Mouse (Mus musculus) R1 (cell line): ENCODE measurements around the gene Elovl5.
"Not testable (repeated sequence)": the region's sequence is repeated elsewhere in the genome, so short reads cannot be mapped to it uniquely, and the experiment has no call there.

Source experiments
- DNase-seq: peaks from one replicate; pipeline ENCODE4 v3.0.0-alpha.2; 2018; ENCODE audit warnings: low read depth, low spot score

The Elovl5 gene

GRCm38 (mm10) chr9:77954981-77955380 is 37.8 kb downstream of the Elovl5 start:
- peak; percentile 64 for DNase-seq

DNA sequence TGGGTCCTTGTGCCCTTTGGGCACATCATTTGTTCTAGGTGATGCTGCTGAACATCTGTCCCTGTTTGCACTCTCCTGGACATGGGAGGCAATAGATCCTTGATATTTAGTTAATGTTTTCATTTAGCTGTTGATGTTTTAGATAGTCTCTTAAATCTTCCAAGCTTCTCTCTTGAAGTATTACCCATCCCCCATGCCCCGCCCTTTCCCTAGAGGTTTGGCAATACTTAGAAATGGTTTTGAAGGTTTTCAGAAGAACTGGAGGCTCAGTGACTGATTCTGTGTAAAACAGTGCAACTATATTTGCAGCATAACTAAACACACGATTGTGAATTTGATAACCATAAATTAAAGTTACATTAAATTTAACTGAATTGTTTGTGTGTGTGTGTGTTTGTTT is 38.3 kb downstream of the Elovl5 start:
- DNase-seq = peak; percentile 33

DNA sequence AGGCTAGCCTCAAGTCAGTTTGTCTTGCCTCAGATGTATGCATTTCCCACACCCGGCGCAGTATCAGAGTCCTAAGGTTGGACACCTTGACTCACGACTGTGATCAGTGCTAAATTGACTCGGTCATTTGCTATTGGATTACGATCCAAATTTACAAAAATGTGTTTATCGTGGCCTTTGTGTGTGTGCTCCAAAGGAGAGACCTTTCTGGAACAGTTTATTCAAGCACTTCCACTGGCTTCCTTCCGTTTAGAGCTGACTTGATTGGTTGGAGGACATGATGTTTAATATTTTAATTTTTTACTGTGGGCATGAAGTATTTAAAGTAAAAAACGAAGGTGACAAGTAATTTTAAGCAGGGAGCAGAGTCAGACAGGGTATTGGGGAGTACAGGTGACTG is 38.8 kb downstream of the Elovl5 start:
- no peak for DNase-seq

DNA sequence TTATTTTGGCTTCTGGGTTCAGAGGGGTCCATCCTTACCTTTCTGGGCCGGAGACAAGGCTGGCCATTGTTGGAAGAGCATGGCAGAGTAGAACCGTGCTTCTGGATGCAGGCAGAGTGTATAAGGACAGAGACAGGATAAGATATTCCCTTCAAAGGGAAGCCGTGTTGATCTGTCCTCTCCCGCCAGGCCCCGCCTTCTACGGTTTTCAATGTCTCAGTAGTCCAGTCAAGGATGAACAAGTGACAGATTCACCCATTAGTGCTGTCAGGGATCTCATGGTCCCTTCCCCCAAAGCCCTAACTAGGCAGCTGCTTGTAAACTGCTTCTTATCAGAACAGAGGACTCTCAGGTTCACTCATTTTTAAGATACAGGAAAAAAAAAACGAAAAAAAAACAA is 41.2 kb downstream of the Elovl5 start:
- DNase-seq = no peak

DNA sequence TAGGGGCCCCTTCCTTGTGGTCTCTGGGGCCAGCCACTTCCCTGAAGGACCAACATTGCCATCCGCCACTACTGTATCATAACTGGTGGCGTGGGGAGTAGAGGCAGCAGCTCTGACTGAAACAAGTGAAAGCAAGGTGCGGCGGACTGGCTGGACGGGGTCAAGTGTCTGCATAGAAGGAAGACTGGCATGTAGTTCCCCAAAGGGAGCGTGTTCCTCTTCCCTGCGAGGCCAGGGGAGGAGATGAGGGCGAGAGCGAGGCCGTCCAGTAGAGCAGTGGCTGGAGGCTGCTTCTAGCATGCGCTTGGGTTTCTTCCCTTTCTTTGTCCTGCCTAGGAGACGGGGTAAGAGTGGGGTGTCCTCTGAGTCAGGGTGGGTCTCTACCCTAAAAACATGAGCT is 42.6 kb downstream of the Elovl5 start:
- DNase-seq = no peak

DNA sequence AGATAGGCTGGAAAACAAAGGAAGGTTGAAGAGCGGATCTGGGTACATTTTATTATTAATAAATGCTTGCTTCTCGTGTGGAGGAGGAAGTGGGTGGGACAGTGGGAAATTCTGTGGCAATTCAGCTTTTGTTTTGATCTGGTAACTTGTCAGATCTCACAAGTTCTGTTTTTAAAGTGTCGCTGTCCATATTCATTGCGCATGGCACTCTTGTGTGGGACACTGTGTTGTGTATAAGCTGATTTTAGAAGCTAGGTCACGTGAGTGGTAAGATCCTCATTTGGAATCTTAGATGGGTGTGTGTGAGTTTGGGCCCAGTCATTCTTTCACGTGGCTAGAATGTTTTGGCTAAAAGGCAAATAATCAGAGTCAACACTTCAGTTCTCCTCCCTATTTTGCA is 44.2 kb downstream of the Elovl5 start:
- no peak for DNase-seq

- DNase-seq = no peak
These were observed 46.9 kb downstream of the Elovl5 start for GRCm38 (mm10) chr9:77964084-77964483.

DNA sequence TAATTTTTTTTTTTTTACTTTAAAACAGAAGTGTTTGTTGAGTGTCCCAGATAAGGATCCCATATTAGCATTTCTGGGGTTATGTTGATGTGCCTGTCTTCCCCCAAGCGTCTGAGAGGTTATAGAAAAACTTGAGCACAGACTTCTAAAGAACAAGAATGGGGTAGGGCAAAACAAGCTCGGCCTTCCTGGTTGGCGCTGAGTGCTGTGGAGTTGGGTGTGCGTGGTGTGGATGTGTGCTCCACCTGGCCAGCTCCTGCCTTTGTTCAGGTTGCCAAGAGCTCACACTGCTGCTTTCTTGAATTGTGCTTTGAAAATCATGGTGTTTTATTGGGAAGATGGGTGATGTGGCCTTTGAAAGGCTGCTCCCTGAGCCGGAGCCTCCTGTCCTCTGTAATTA is 48.1 kb downstream of the Elovl5 start:
- no peak for DNase-seq

DNA sequence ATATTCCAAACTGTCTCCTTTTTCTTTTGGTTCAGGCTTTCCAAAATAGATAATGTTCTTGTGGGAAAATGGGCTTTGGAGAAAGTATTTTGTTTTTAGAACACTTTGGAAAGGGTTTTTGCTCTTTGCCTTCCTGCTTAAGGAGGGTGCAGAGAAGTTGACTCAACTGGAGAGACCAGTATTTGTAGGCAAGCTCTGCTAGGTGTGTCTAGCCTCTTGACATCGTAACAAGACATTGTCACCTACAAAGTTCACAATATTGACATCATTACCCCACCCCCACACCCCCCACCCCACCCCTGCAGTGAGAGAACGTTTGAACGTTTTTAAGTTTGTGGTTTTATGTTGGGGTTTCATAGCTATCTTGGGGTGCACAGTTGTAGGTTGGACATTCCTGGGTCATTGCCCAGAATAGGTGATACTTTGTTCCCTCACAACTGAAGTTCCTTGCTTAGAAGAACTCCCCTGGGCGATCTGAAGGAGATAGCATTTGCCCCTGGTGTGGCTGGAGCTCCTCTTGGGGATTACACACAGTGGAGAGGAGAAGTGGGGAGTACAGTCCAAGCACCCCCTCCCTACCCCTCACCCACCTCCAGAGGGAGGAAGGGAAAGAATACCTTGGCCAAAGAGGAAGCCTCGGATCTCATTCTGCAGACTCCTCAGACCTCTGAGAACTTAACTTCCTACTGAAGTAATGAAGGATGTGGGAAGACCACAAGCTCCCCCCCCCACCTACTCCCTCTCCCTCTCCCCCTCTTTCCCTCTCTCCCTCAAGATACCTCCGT is 48.8 kb downstream of the Elovl5 start:
- no peak for DNase-seq

DNA sequence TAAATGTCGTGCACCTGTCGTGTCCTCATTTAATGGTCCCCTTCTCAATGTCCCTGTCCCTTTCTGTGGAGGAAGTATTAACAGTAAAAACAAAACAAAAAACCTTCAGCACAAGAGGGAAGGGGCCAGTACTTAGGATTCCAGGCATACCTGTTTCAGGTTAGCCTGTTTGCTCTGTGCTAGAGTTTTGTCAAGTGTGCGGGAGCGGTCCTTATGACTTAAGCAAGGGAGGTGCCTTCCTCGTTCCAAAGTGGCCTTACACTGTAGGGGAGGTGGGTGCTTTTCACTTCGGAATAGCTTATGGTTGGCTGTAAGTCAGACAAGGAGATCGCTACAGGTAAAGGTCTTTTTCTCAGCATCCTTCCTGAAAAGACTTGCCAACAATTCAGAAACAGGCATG is 49.7 kb downstream of the Elovl5 start:
- no peak for DNase-seq

- no peak for DNase-seq
These were observed 50.5 kb downstream of the Elovl5 start for GRCm38 (mm10) chr9:77967584-77968163.

- no peak for DNase-seq
These were observed 52.2 kb downstream of the Elovl5 start for GRCm38 (mm10) chr9:77969192-77969953.

GRCm38 (mm10) chr9:77979000-77979399 is 61.8 kb downstream of the Elovl5 start:
- no peak for DNase-seq

DNA sequence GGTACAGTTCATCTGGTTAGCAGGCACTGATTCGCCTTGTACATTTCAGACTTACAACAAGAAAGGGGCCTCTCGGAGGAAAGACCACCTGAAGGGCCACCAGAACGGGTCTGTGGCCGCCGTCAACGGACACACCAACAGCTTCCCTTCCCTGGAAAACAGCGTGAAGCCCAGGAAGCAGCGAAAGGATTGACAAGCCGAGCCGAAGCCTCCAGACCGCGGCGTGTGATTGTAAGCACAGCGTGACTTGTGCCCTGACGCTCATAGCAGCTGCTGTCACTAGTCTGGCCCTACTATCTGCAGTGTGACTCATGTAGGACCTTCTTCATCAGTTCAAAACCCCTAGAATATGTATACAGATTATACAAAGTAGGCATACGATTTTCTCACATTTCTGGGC is 65.5 kb downstream of the Elovl5 start:
- DNase-seq = no peak

- no peak for DNase-seq
These were observed 66.4 kb downstream of the Elovl5 start for GRCm38 (mm10) chr9:77983521-77983920.

GRCm38 (mm10) chr9:77986153-77986795 is 69.1 kb downstream of the Elovl5 start:
- DNase-seq = no peak

- no peak for DNase-seq
These were observed 72.5 kb downstream of the Elovl5 start for GRCm38 (mm10) chr9:77989626-77990025.

DNA sequence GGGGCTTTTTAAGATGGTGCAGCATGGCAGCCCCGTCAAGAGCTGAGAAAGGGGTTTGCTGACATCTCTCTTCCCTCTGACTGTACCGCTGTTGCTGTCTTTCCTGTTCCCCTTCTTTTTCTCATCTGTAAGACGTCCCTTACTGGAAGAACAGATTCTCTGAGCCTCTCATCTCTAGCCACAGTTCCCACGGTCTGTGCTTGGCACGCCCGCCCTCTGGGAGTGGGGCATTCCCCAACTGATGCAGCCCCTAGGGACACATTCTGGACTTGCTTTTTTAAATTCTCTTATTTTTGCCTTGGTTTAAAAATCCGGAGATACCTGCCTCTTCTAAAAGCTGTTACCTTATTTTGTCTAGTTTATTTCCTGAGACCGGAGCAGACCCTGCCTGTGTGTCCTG is 73.1 kb downstream of the Elovl5 start:
- no peak for DNase-seq

- DNase-seq = no peak
These were observed 74.5 kb downstream of the Elovl5 start for GRCm38 (mm10) chr9:77991650-77992049.

GRCm38 (mm10) chr9:77992276-77992675 is 75.1 kb downstream of the Elovl5 start:
- DNase-seq = no peak

- DNase-seq = no peak
These were observed 75.9 kb downstream of the Elovl5 start for GRCm38 (mm10) chr9:77993101-77993500.

- not testable (repeated sequence) for DNase-seq
These were observed 76.5 kb downstream of the Elovl5 start for GRCm38 (mm10) chr9:77993538-77994255.
